Mouse (Mus musculus) heart, adult 8-10 months (tissue): ENCODE data around the gene Kcnj14. TPM values are rescaled to one million over a fixed set of nuclear protein-coding genes. Genes with fewer than 3 reads are reported as not detected.

Source experiments
- DNase-seq: peaks from one replicate; pipeline ENCODE4 v3.0.0; 2022; ENCODE audit warnings: low spot score
- total RNA-seq, 4 experiments: library from RNA; stranded (reverse); gene quantifications; 2 replicates each; pipeline ENCODE4 v1.2.4; 2022

Gene Kcnj14
- total RNA-seq, 4 experiments from 2014 or later, result 0.87 to 6.1 (median 3.1) TPM

DNA sequence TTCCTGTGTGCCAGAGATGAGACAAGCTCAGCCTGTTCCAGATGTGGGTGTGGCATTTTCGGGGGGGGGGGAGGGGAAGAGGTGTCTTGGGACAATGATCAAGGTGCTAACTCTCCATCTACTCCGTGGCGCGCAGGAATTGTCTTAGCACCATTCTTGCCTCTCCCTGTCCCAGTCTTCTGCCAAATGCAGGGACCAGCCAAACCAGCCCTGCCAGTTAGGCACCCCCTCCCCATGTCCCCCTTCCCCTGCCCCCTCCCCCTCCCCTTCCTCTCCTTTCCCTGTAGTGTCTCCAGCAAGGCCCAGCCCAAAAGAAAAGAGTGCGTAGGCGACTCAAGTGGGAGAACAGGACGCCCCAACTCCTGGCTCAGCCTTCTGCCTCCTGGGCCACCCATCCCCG is 57.8 kb downstream of the Kcnj14 start:
- DNase-seq, result no peak

Other genes with a start within 250 kb of the Kcnj14 start
- not detected for gene Fgf21, start 209.3 kb downstream of the Kcnj14 start, total RNA-seq
- not detected for gene Fut1, start 207.5 kb downstream of the Kcnj14 start, total RNA-seq
- gene Izumo1, start 203.0 kb downstream of the Kcnj14 start, total RNA-seq, result under 1 TPM; 0.20 to 0.53 (median 0.35) TPM
- gene Rasip1, start 197.3 kb downstream of the Kcnj14 start, total RNA-seq, result 10 to 100 TPM; 17.8 to 27.2 (median 26.2) TPM
- 1 to 10 TPM; 2.0 to 5.9 (median 5.1) TPM for gene Mamstr, start 184.8 kb downstream of the Kcnj14 start, total RNA-seq
- gene Fut2, start 158.4 kb downstream of the Kcnj14 start, total RNA-seq, result 1 to 10 TPM in 1 of 4 experiments, under 1 TPM in 3; 0.19 to 1.5 (median 0.58) TPM
- under 1 TPM in 2 of 4 experiments, not detected in 2; 0.22 to 0.25 TPM for gene Ntn5, start 140.8 kb downstream of the Kcnj14 start, total RNA-seq
- under 1 TPM in 3 of 4 experiments, not detected in 1; 0.16 to 0.25 (median 0.23) TPM for gene Sec1, start 130.4 kb downstream of the Kcnj14 start, total RNA-seq
- gene Car11, start 124.9 kb downstream of the Kcnj14 start, total RNA-seq, result 1 to 10 TPM; 5.5 to 8.7 (median 8.1) TPM
- 100 to 1,000 TPM in 3 of 4 experiments, 10 to 100 TPM in 1; 72.2 to 183 (median 152) TPM for gene Dbp, start 119.7 kb downstream of the Kcnj14 start, total RNA-seq
- gene Rpl18, start 109.3 kb downstream of the Kcnj14 start, total RNA-seq, result 100 to 1,000 TPM; 552 to 697 (median 598) TPM
- gene Sphk2, start 106.8 kb downstream of the Kcnj14 start, total RNA-seq, result 10 to 100 TPM; 15.3 to 19.3 (median 18.4) TPM
- gene Fam83e, start 103.6 kb downstream of the Kcnj14 start, total RNA-seq, result under 1 TPM; 0.19 to 0.55 (median 0.44) TPM
- not detected for gene Spaca4, start 99.0 kb downstream of the Kcnj14 start, total RNA-seq
- gene Lmtk3, start 41.0 kb downstream of the Kcnj14 start, total RNA-seq, result under 1 TPM in 1 of 4 experiments, not detected in 3; 0.22 TPM
- gene Sult2b1, start 40.1 kb downstream of the Kcnj14 start, total RNA-seq, result not detected
- 10 to 100 TPM; 54.0 to 65.5 (median 62.1) TPM for gene Cyth2, start 10.2 kb downstream of the Kcnj14 start, total RNA-seq
- gene Grwd1, start 6.2 kb upstream of the Kcnj14 start, total RNA-seq, result 10 to 100 TPM; 10.2 to 16.0 (median 13.6) TPM
- 100 to 1,000 TPM; 115 to 134 (median 127) TPM for gene Kdelr1, start 48.0 kb upstream of the Kcnj14 start, total RNA-seq
- 1 to 10 TPM; 1.1 to 2.2 (median 1.3) TPM for gene Grin2d, start 53.6 kb upstream of the Kcnj14 start, total RNA-seq
- not detected for gene Syngr4, start 71.9 kb upstream of the Kcnj14 start, total RNA-seq
- 100 to 1,000 TPM; 115 to 143 (median 126) TPM for gene Tmem143, start 72.2 kb upstream of the Kcnj14 start, total RNA-seq
- 10 to 100 TPM; 17.3 to 24.6 (median 22.3) TPM for gene Emp3, start 96.6 kb upstream of the Kcnj14 start, total RNA-seq
- gene Ccdc114, start 99.3 kb upstream of the Kcnj14 start, total RNA-seq, result 1 to 10 TPM in 3 of 4 experiments, under 1 TPM in 1; 0.66 to 1.4 (median 1.2) TPM
- not detected for gene Abcc6, start 205.5 kb upstream of the Kcnj14 start, total RNA-seq
- 100 to 1,000 TPM in 1 of 4 experiments, 10 to 100 TPM in 3; 87.3 to 107 (median 96.3) TPM for gene Nomo1, start 208.9 kb upstream of the Kcnj14 start, total RNA-seq